Mouse (Mus musculus): ENCODE data around the gene Plxnc1.
A peak's percentile ranks its signal among the peaks of the same experiment; 100 is the strongest.

Plxnc1 gene

GRCm38 (mm10) chr10:94883216-94883615 is 61.4 kb downstream of the Plxnc1 start:
- no peak for DNase-seq (ENCODE audit: low read depth in 1 of 2, low spot score in 2 of 2)

- DNase-seq (ENCODE audit: low read depth in 1 of 2, low spot score in 2 of 2), result no peak
These were observed 73.1 kb downstream of the Plxnc1 start for GRCm38 (mm10) chr10:94871506-94871905.

GRCm38 (mm10) chr10:94871102-94871501 is 73.5 kb downstream of the Plxnc1 start:
- DNase-seq (ENCODE audit: low read depth in 1 of 2, low spot score in 2 of 2), result no peak

GRCm38 (mm10) chr10:94866995-94867856 is 77.4 kb downstream of the Plxnc1 start:
- no peak for DNase-seq (ENCODE audit: low read depth in 1 of 2, low spot score in 2 of 2)

- no peak for DNase-seq (ENCODE audit: low read depth in 1 of 2, low spot score in 2 of 2)
These were observed 79.4 kb downstream of the Plxnc1 start for GRCm38 (mm10) chr10:94865206-94865605.

- DNase-seq (ENCODE audit: low read depth in 1 of 2, low spot score in 2 of 2), result no peak
These were observed 80.3 kb downstream of the Plxnc1 start for GRCm38 (mm10) chr10:94864199-94864928.

- DNase-seq (ENCODE audit: low read depth in 1 of 2, low spot score in 2 of 2), result no peak
These were observed 81.4 kb downstream of the Plxnc1 start for GRCm38 (mm10) chr10:94863251-94863650.

GRCm38 (mm10) chr10:94860870-94861269 is 83.8 kb downstream of the Plxnc1 start:
- no peak for DNase-seq (ENCODE audit: low read depth in 1 of 2, low spot score in 2 of 2)

GRCm38 (mm10) chr10:94858277-94859033 is 86.2 kb downstream of the Plxnc1 start:
- no peak for DNase-seq (ENCODE audit: low read depth in 1 of 2, low spot score in 2 of 2)

- no peak for DNase-seq (ENCODE audit: low read depth in 1 of 2, low spot score in 2 of 2)
These were observed 94.1 kb downstream of the Plxnc1 start for GRCm38 (mm10) chr10:94850565-94850964.

- DNase-seq (ENCODE audit: low read depth in 1 of 2, low spot score in 2 of 2), result no peak
These were observed 94.7 kb downstream of the Plxnc1 start for GRCm38 (mm10) chr10:94849930-94850329.

- no peak for DNase-seq (ENCODE audit: low read depth in 1 of 2, low spot score in 2 of 2)
These were observed 95.3 kb downstream of the Plxnc1 start for GRCm38 (mm10) chr10:94849360-94849759.

- DNase-seq (ENCODE audit: low read depth in 1 of 2, low spot score in 2 of 2), result no peak
These were observed 96.3 kb downstream of the Plxnc1 start for GRCm38 (mm10) chr10:94848344-94848743.

GRCm38 (mm10) chr10:94846501-94847105 is 98.0 kb downstream of the Plxnc1 start:
- no peak for DNase-seq (ENCODE audit: low read depth in 1 of 2, low spot score in 2 of 2)

- DNase-seq (ENCODE audit: low read depth in 1 of 2, low spot score in 2 of 2), result no peak
These were observed 99.9 kb downstream of the Plxnc1 start for GRCm38 (mm10) chr10:94844692-94845091.

GRCm38 (mm10) chr10:94835874-94836273 is 108.8 kb downstream of the Plxnc1 start:
- DNase-seq (ENCODE audit: low read depth in 1 of 2, low spot score in 2 of 2), result no peak

GRCm38 (mm10) chr10:94829407-94829806 is 115.2 kb downstream of the Plxnc1 start:
- peak; percentile 14 to 59 for DNase-seq (ENCODE audit: low read depth in 1 of 2, low spot score in 2 of 2)

- DNase-seq (ENCODE audit: low read depth in 1 of 2, low spot score in 2 of 2), result no peak
These were observed 115.9 kb downstream of the Plxnc1 start for GRCm38 (mm10) chr10:94828734-94829230.

GRCm38 (mm10) chr10:94827890-94828733 is 116.5 kb downstream of the Plxnc1 start:
- DNase-seq (ENCODE audit: low read depth in 1 of 2, low spot score in 2 of 2), result peak; percentile 20 to 38

GRCm38 (mm10) chr10:94827325-94827724 is 117.3 kb downstream of the Plxnc1 start:
- DNase-seq (ENCODE audit: low read depth in 1 of 2, low spot score in 2 of 2), result no peak
